Comparison of ENCODE assay signal across 9 mouse cellular contexts in genomic region chr17:56111864-56112263, GRCm38 (mm10). TPM values are rescaled to one million over a fixed set of nuclear protein-coding genes. Genes with fewer than 3 reads are reported as not detected.
DNase-seq lines count a peak whose midpoint lies in the region; ATAC-seq and TF ChIP-seq lines count a peak whose summit lies in the region.
"Had no signal": no experiment of that assay in that cellular context is flagged by ENCODE, and none has a peak within 500 bp of the region (broad histone marks: within the 10 kb centered on the region; RNA-seq: fewer than 3 reads in every experiment).

No protein-coding gene starts in this region.

- H3K9me3 ChIP-seq in heart, postnatal 0 days (replicated peaks; ENCODE audit: control insufficient read depth, low read length): no peaks in the 10 kb centered on the region
- H3K9me3 ChIP-seq in heart, embryonic 12.5 days (replicated peaks): no peaks in the 10 kb centered on the region
- H3K9me3 ChIP-seq in hindbrain, embryonic 11.5 days (ENCODE audit: control insufficient read depth, low read length): no peaks in the 10 kb centered on the region
- H3K9me3 ChIP-seq in midbrain, embryonic 14.5 days (ENCODE audit: control insufficient read depth, low read length): no peaks in the 10 kb centered on the region
- H3K9me3 ChIP-seq: lung, embryonic 15.5 days had no signal

- 52% methylated on average over 5 of the region's 5 CpGs for WGBS in heart, postnatal 0 days
- WGBS in heart, embryonic 12.5 days: 45% methylated on average over 5 of the region's 5 CpGs
- 38% methylated on average over 5 of the region's 5 CpGs for WGBS in hindbrain, embryonic 11.5 days
- WGBS in midbrain, embryonic 14.5 days: 44% methylated on average over 5 of the region's 5 CpGs

- H3K9ac ChIP-seq in heart, postnatal 0 days (replicated peaks; ENCODE audit: low read depth, low read length): no peak overlapping the region
- no peak overlapping the region for H3K9ac ChIP-seq in heart, embryonic 12.5 days
- H3K9ac ChIP-seq in hindbrain, embryonic 11.5 days (ENCODE audit: low read depth, low read length): no peak overlapping the region
- no peak overlapping the region for H3K9ac ChIP-seq in midbrain, embryonic 14.5 days (replicated peaks; ENCODE audit: low read length)
- H3K9ac ChIP-seq: lung, embryonic 15.5 days had no signal

- H3K4me2 ChIP-seq in heart, postnatal 0 days (ENCODE audit: low read depth, low read length): no peak overlapping the region
- H3K4me2 ChIP-seq in heart, embryonic 12.5 days: no peak overlapping the region
- H3K4me2 ChIP-seq in hindbrain, embryonic 11.5 days (replicated peaks; ENCODE audit: low read depth, low read length): no peak overlapping the region
- no peak overlapping the region for H3K4me2 ChIP-seq in midbrain, embryonic 14.5 days (ENCODE audit: low read length)
- H3K4me2 ChIP-seq: lung, embryonic 15.5 days had no signal

- peaks cover 11% of the 10 kb centered on the region; the same call in 1 of the 2 replicates for H3K36me3 ChIP-seq in heart, postnatal 0 days (replicated peaks; ENCODE audit: control insufficient read depth, insufficient read depth, low read length)
- peaks cover 16% of the 10 kb centered on the region; the same call in 1 of the 2 replicates for H3K36me3 ChIP-seq in heart, embryonic 12.5 days
- H3K36me3 ChIP-seq in hindbrain, embryonic 11.5 days (ENCODE audit: control insufficient read depth, insufficient read depth, low read length): no peaks in the 10 kb centered on the region
- no peaks in the 10 kb centered on the region for H3K36me3 ChIP-seq in midbrain, embryonic 14.5 days (ENCODE audit: control insufficient read depth, insufficient read depth, low read length)
- H3K36me3 ChIP-seq: lung, embryonic 15.5 days had no signal

- no peak overlapping the region for H3K4me3 ChIP-seq in heart, postnatal 0 days (ENCODE audit: low read depth, low read length)
- no peak overlapping the region for H3K4me3 ChIP-seq in heart, embryonic 12.5 days
- H3K4me3 ChIP-seq in cortical plate, adult 2 months (ENCODE audit: insufficient read depth, low read length): no peak overlapping the region
- no peak overlapping the region for H3K4me3 ChIP-seq in hindbrain, embryonic 11.5 days (ENCODE audit: low read depth, low read length)
- no peak overlapping the region for H3K4me3 ChIP-seq in midbrain, embryonic 14.5 days (replicated peaks; ENCODE audit: low read depth, low read length)
- H3K4me3 ChIP-seq: lung, embryonic 15.5 days had no signal

- no peak overlapping the region for H3K27ac ChIP-seq in heart, postnatal 0 days (ENCODE audit: low read depth)
- no peak overlapping the region for H3K27ac ChIP-seq in heart, embryonic 12.5 days (ENCODE audit: poor library complexity, severe bottlenecking)
- no peak overlapping the region for H3K27ac ChIP-seq in cortical plate, adult 2 months (ENCODE audit: insufficient read depth, low read length)
- no peak overlapping the region for H3K27ac ChIP-seq in hindbrain, embryonic 11.5 days (ENCODE audit: low read depth, low read length)
- no peak overlapping the region for H3K27ac ChIP-seq in midbrain, embryonic 14.5 days (replicated peaks; ENCODE audit: low read depth, low read length)
- H3K27ac ChIP-seq: lung, embryonic 15.5 days had no signal

- peaks cover 15% of the 10 kb centered on the region for H3K4me1 ChIP-seq in heart, postnatal 0 days (ENCODE audit: control insufficient read depth, insufficient read depth)
- peaks cover 9% of the 10 kb centered on the region for H3K4me1 ChIP-seq in heart, embryonic 12.5 days (replicated peaks)
- H3K4me1 ChIP-seq in cortical plate, adult 2 months (ENCODE audit: control insufficient read depth, insufficient read depth, low read length): no peaks in the 10 kb centered on the region; the same call in 1 of the 2 replicates
- H3K4me1 ChIP-seq in hindbrain, embryonic 11.5 days (replicated peaks; ENCODE audit: control insufficient read depth, insufficient read depth, low read length): no peaks in the 10 kb centered on the region
- no peaks in the 10 kb centered on the region for H3K4me1 ChIP-seq in midbrain, embryonic 14.5 days (ENCODE audit: control insufficient read depth, insufficient read depth, low read length)
- H3K4me1 ChIP-seq: lung, embryonic 15.5 days had no signal

- TF ChIP-seq CTCF in heart, postnatal 0 days (IDR thresholded peaks at IDR 0.05; ENCODE audit: low read depth): peak; percentile 83
- TF ChIP-seq CTCF in cortical plate, adult 2 months (IDR thresholded peaks at IDR 0.05; ENCODE audit: extremely low read depth, insufficient read depth, low read length): peak; percentile 86

- no peak for TF ChIP-seq EP300 in heart, postnatal 0 days (IDR thresholded peaks at IDR 0.05; ENCODE audit: low read depth)

- TF ChIP-seq POLR2A in cortical plate, adult 2 months (IDR thresholded peaks at IDR 0.05; ENCODE audit: extremely low read depth, insufficient read depth, low read length): no peak

- peak; percentile 65 for DNase-seq in heart, postnatal 0 days (ENCODE audit: low spot score)
- DNase-seq in NIH3T3 (ENCODE audit: low read depth): peak; percentile 81
- peak; percentile 87 for DNase-seq in hindbrain, embryonic 11.5 days (ENCODE audit: low spot score)
- DNase-seq in left cerebral cortex, postnatal 36 days (ENCODE audit: low spot score in 2 of 2): peak; percentile 44 to 62
- peak; percentile 88 for DNase-seq in midbrain, embryonic 14.5 days
- peak; percentile 46 for DNase-seq in testis, postnatal 14 days (ENCODE audit: low spot score)

- ATAC-seq in heart, postnatal 0 days (ENCODE audit: insufficient read depth, low read depth): no peak; the same call in 1 of the 2 replicates
- no peak; the same call in 1 of the 2 replicates for ATAC-seq in heart, embryonic 12.5 days (ENCODE audit: insufficient number of reproducible peaks, low FRiP score)
- peak; percentile 47 for ATAC-seq in hindbrain, embryonic 11.5 days (ENCODE audit: low FRiP score)
- ATAC-seq in midbrain, embryonic 14.5 days (ENCODE audit: low FRiP score, low TSS enrichment): peak; percentile 39; the same call in 1 of the 2 replicates

- no peaks in the 10 kb centered on the region for H3K27me3 ChIP-seq in heart, postnatal 0 days (ENCODE audit: control insufficient read depth, insufficient read depth, low read length)
- H3K27me3 ChIP-seq in heart, embryonic 12.5 days (replicated peaks): peaks cover 18% of the 10 kb centered on the region
- no peaks in the 10 kb centered on the region for H3K27me3 ChIP-seq in hindbrain, embryonic 11.5 days (ENCODE audit: control insufficient read depth, insufficient read depth, low read length)
- peaks cover under 1% of the 10 kb centered on the region; the same call in 1 of the 2 replicates for H3K27me3 ChIP-seq in midbrain, embryonic 14.5 days (ENCODE audit: control insufficient read depth, insufficient read depth, low read length)

- intact Hi-C loops in left cerebral cortex, postnatal 36 days (cut with DNase I): no loop called here

RNA-seq across cellular contexts. Expression of gene Plin4, which starts 2.3 kb away (rescaled TPM):
- 47.4 and 88.5 TPM in 2 replicates for total RNA-seq in heart, postnatal 0 days (2014; rRNA removed; ENCODE audit: low replicate concordance)
- 5.9 and 9.4 TPM in 2 replicates for polyA plus RNA-seq in heart, postnatal 0 days (2015; fragmentation: Nextera tagmentation; extraction: Ambion mirVana)
- 0.05 and 0.12 TPM in 2 replicates for polyA plus RNA-seq in heart, embryonic 12.5 days (2016; fragmentation: Nextera tagmentation; extraction: Ambion mirVana)
- polyA plus RNA-seq in cortical plate, adult 2 months (2012; rRNA removed): 0.73 and 1.2 TPM in 2 replicates
- 0.07 and 0.09 TPM in 2 replicates for polyA plus RNA-seq in hindbrain, embryonic 11.5 days (2014; fragmentation: Nextera tagmentation; extraction: Ambion mirVana)
- 1 to 10 TPM; 2.9 to 6.4 TPM for total RNA-seq in left cerebral cortex, postnatal 36 days (2021)
- 0.13 TPM in 2 replicates for polyA plus RNA-seq in midbrain, embryonic 14.5 days (2014; fragmentation: Nextera tagmentation; extraction: Ambion mirVana)

RNA-seq across cellular contexts. Expression of gene Plin5, which starts 5.5 kb away (rescaled TPM):
- 23.3 and 58.8 TPM in 2 replicates for total RNA-seq in heart, postnatal 0 days (2014; rRNA removed; ENCODE audit: low replicate concordance)
- 55.7 and 58.3 TPM in 2 replicates for polyA plus RNA-seq in heart, postnatal 0 days (2015; fragmentation: Nextera tagmentation; extraction: Ambion mirVana)
- 0.09 and 0.17 TPM in 2 replicates for polyA plus RNA-seq in heart, embryonic 12.5 days (2016; fragmentation: Nextera tagmentation; extraction: Ambion mirVana)
- 0.55 and 0.67 TPM in 2 replicates for polyA plus RNA-seq in cortical plate, adult 2 months (2012; rRNA removed)
- 0.20 and 0.28 TPM in 2 replicates for polyA plus RNA-seq in hindbrain, embryonic 11.5 days (2014; fragmentation: Nextera tagmentation; extraction: Ambion mirVana)
- total RNA-seq in left cerebral cortex, postnatal 36 days (2021): under 1 TPM; 0.59 to 0.99 TPM
- 0.55 and 1.0 TPM in 2 replicates for polyA plus RNA-seq in midbrain, embryonic 14.5 days (2014; fragmentation: Nextera tagmentation; extraction: Ambion mirVana)

RNA-seq across cellular contexts. Expression of gene Lrg1, which starts 9.9 kb away (rescaled TPM):
- 4.5 and 5.1 TPM in 2 replicates for total RNA-seq in heart, postnatal 0 days (2014; rRNA removed; ENCODE audit: low replicate concordance)
- 9.0 and 10.0 TPM in 2 replicates for polyA plus RNA-seq in heart, postnatal 0 days (2015; fragmentation: Nextera tagmentation; extraction: Ambion mirVana)
- polyA plus RNA-seq in heart, embryonic 12.5 days (2016; fragmentation: Nextera tagmentation; extraction: Ambion mirVana): 0.18 TPM in 1 of 2 replicates, not detected in the other
- 2.6 and 3.1 TPM in 2 replicates for polyA plus RNA-seq in cortical plate, adult 2 months (2012; rRNA removed)
- 0.21 TPM in 1 of 2 replicates, not detected in the other for polyA plus RNA-seq in hindbrain, embryonic 11.5 days (2014; fragmentation: Nextera tagmentation; extraction: Ambion mirVana)
- total RNA-seq in left cerebral cortex, postnatal 36 days (2021): 1 to 10 TPM; 4.2 to 5.4 TPM
- polyA plus RNA-seq in midbrain, embryonic 14.5 days (2014; fragmentation: Nextera tagmentation; extraction: Ambion mirVana): 0.15 and 0.34 TPM in 2 replicates

RNA-seq across cellular contexts. Expression of gene Sema6b, which starts 28.3 kb away (rescaled TPM):
- total RNA-seq in heart, postnatal 0 days (2014; rRNA removed; ENCODE audit: low replicate concordance): 7.9 and 10.4 TPM in 2 replicates
- 0.81 and 0.93 TPM in 2 replicates for polyA plus RNA-seq in heart, postnatal 0 days (2015; fragmentation: Nextera tagmentation; extraction: Ambion mirVana)
- polyA plus RNA-seq in heart, embryonic 12.5 days (2016; fragmentation: Nextera tagmentation; extraction: Ambion mirVana): 0.44 and 0.57 TPM in 2 replicates
- 87.3 and 88.9 TPM in 2 replicates for polyA plus RNA-seq in cortical plate, adult 2 months (2012; rRNA removed)
- polyA plus RNA-seq in hindbrain, embryonic 11.5 days (2014; fragmentation: Nextera tagmentation; extraction: Ambion mirVana): 2.5 and 2.6 TPM in 2 replicates
- 100 to 1,000 TPM; 131 to 144 TPM for total RNA-seq in left cerebral cortex, postnatal 36 days (2021)
- 16.4 and 18.2 TPM in 2 replicates for polyA plus RNA-seq in midbrain, embryonic 14.5 days (2014; fragmentation: Nextera tagmentation; extraction: Ambion mirVana)

RNA-seq across cellular contexts. Expression of gene Hdgfl2, which starts 32.4 kb away (rescaled TPM):
- 23.9 and 35.9 TPM in 2 replicates for total RNA-seq in heart, postnatal 0 days (2014; rRNA removed; ENCODE audit: low replicate concordance)
- polyA plus RNA-seq in heart, postnatal 0 days (2015; fragmentation: Nextera tagmentation; extraction: Ambion mirVana): 52.1 TPM in 2 replicates
- polyA plus RNA-seq in heart, embryonic 12.5 days (2016; fragmentation: Nextera tagmentation; extraction: Ambion mirVana): 93.1 and 95.1 TPM in 2 replicates
- polyA plus RNA-seq in cortical plate, adult 2 months (2012; rRNA removed): 126 and 148 TPM in 2 replicates
- 100 and 113 TPM in 2 replicates for polyA plus RNA-seq in hindbrain, embryonic 11.5 days (2014; fragmentation: Nextera tagmentation; extraction: Ambion mirVana)
- 100 to 1,000 TPM in 1 of 2 experiments, 10 to 100 TPM in 1; 95.2 to 109 TPM for total RNA-seq in left cerebral cortex, postnatal 36 days (2021)
- polyA plus RNA-seq in midbrain, embryonic 14.5 days (2014; fragmentation: Nextera tagmentation; extraction: Ambion mirVana): 106 and 113 TPM in 2 replicates

Comparison
In these comparisons a context has a peak if more than half of its experiments do, and no peak if none do; other contexts are left out.
1. RNA of gene Plin5, which starts 5.5 kb away (polyA plus RNA-seq): 55.7 to 58.3 TPM in heart, postnatal 0 days; 0.55 to 0.67 TPM in cortical plate, adult 2 months, 0.55 to 1.0 TPM in midbrain, embryonic 14.5 days, 0.20 to 0.28 TPM in hindbrain, embryonic 11.5 days and 0.09 to 0.17 TPM in heart, embryonic 12.5 days; every median in the first group is over 10 times any median in the second.
2. ATAC-seq: peak in hindbrain, embryonic 11.5 days (single experiment) and midbrain, embryonic 14.5 days (single experiment); none in heart, postnatal 0 days (single experiment) and heart, embryonic 12.5 days (single experiment).
3. Peak in every context shown above with its lines, with median percentiles within 50 percentile points of each other: DNase-seq.